Mouse (Mus musculus) cerebellum, adult (tissue): ENCODE measurements around the gene Ubald1.

Experiments
- ATAC-seq: cut with Nextera tagmentation; 2 replicates; pipeline ENCODE4 v1.9.2; 2017; ENCODE audit warnings: mild to moderate bottlenecking, moderate library complexity, mixed read lengths; ENCODE audit not compliant: insufficient number of reproducible peaks, low FRiP score, low TSS enrichment

The Ubald1 gene

DNA sequence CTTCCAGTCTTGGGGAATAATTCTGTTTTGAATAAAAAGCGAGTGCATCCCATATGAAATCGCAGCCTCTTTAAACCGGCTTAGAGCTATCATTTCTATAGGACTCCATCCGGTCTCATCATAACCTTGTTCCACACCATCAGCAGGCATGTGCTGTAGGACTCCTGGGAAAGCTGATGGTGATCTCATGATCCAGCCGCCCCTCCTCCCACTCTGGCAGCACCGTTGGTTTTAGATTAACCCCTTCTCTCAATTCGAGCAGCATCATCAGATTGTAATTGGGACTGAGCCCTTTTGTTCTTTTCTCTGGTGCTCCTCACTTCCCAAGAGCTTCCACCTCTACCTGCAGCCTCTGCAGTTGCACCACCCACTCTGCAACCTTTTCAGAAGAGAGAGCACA, 21.1 kb upstream of the Ubald1 start:
- ATAC-seq: no peak

DNA sequence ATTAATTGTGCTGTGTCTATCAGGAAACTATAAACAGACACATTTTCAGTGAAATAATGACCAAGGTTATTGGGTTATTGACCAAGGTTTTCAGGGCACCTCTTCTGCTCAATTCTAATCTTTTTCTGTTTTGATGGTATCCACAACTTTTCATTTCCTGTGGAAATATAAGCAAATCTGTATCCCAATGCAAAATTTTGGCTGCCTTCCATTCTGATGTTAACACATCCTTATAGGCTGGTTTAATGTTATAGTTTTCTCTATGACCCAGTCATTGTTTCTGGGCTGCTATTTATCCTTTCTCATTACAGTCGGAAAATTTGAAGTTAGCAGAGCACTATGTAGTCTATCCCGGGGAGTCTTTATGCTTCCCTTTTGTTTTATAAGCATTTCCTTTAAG, 19.6 kb upstream of the Ubald1 start:
- no peak for ATAC-seq

DNA sequence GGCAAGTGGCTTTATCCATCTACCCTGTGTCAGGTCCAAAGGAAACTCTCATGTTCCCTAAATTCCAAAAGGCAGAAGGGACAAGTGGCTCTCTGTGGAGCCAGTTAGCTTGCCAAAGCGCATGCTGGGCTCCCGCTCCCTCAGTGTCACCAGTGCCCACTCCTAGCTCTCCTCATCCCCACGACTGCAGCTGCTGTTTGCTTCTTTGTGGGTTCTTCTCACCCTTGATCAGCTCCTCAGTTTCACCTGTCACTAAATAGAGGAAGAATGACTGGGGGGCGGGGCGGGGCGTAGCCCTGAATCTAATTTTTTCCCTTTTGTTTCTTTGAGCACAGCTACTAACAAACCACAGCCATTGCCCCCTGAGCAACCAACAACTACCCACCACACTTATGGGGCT, 18.8 kb upstream of the Ubald1 start:
- ATAC-seq: no peak

DNA sequence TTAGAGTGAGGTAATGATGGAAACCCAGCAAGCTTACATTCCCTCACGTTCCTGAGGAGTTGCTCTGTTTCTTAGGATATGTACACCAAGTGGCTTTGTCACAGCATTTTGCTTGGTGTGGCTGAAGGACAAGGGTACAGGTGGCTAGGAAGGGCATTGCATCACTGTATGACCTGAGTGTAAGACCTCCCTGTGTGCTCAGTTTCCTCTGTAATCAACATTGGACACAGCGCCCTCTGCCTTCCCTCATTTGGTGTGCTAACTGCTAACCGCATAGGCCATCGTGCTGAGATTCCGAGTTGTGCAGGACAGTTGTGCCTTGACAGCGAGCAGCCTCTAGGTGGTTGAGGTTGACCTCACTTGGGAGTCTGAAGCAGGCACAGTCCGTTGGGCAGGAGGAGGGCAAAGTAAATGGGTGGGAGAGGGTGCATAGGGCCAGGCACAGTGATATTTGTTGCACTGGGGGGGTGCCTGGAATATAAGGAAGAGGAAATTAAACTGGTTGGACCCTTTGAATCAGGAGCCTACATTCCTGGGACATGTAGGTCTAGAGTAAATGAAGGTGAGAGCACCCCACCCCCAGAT, 17.1 kb upstream of the Ubald1 start:
- ATAC-seq: no peak

DNA sequence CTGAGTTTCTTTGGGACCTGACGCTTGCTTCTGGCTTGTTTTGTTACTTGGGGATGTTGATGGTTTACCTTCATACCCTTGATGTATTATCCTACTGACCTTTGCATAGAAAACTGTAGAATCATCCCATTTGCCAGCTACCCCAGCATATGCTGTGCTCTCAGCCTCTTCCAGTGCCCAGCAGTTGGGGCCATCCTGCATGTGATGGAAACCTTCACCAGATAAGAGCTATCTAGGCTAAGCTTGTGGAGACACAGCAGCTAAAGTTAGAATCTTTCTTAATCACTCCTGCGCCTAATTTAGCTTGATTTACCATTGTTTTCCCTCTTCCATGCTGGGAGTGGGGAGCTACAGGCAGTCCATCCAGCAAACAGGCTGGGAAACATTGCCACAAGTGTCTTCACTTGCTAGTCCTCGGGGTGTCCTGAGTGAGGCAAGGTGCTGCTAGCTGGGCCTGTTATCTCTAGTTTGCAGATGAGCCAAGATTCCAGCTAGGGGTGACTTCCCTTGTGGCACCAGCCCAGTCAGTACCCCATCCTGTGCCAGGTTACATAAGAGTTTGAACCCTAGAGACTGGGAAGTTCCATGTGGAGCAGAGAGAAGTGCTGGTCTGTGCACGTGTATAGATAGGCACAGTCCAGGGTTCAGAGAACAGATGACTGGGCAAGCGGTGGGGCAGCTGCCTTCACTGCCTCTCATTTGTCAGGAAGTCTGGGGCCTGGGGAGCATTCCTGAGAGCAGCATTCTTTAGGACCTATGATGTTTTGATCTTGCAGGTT, 16.3 kb upstream of the Ubald1 start:
- peak; percentile 68; the same call in 1 of the 2 replicates for ATAC-seq

DNA sequence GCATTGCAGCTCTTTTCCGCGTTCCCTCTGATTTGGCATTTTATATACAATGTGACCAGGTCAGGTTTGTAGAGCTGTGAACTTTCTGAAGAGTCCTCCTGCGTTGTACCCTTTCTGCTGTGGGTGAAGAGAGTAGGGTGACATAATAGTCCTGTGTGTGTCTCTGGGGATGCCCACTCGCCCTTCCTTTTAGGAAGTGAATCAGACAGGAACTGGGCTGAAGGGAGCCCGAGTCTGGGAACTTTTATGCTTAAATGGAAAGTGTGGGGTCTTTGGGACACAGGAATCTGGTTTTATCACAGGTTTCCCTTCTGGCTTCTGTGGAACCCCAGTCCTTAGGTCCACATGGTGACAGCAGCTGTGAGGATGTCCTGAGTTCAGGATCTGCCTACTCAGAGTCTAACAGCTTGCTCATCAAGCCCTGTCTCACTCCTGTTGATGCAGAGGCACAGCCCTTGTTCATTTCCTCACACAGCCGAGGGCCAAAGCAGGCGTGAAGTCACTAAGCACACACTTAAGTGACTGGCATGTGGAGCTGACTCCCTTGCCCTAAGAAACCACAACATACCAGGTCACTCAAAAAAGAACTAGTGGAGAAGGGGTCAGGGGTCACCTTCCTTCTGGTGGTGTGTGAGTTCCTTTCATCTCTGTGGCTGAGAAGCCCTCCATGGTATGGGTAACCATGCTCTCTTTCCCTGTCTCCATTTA, 14.2 kb upstream of the Ubald1 start:
- no peak for ATAC-seq

DNA sequence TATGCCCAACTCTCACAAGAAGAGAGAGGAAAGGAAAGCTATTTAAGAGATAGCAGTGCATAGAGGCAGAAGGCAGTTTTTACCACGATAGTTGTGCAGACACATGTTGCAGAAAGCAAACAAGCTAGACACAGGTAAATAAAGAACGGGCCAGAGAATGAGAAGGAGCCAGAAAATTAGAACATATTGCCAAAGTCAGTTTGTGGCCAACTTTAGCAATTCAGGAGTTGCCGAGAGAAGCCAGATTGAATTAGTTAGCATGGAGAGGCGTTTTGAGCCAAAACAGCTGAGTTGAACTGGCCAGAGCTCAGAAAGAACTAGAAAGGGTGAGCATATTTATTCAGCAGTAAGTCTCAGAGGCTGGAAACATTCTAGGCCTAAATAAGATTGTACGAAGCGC, 12.1 kb upstream of the Ubald1 start:
- no peak for ATAC-seq

DNA sequence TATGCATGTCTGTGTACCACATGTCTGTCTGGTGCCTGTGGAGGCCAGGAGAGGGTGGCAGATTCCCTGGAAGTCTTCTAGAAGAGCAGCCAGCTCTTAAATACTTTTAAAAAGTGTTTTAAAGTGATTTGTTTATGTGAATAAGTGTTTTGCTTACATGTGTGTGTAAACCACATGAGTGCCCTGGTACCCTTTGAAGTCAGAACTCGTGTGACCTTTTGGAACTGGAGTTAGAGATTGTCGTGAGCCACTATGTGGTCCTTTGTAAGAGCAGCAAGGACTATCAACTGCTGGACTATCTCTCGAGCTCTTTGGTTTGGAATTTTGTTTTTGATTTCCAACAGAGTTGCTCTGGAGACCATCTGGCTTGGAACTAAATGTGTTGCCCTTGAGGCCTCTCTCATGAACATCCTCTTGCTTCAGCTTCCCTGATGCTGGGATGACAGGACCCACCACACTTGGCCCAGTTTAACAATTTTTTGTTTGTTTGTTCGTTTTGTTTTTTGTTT, 10.1 kb upstream of the Ubald1 start:
- ATAC-seq: no peak

DNA sequence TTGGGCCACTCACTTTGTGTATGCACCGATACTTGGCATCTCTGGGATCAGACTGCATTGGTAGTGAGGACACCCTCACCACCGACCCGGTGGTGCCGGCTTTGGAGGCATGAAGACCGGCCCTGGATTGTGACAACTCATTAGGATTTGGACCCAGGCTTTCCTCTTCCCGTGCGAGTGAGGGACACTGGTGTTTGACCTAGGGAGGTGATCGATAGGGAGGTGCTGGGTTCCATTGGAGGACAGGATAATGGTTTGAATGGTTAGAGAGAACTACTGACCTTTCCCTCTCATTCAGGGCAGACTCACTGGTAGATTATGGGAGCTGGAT, 6.5 kb upstream of the Ubald1 start:
- peak; percentile 41; the same call in 1 of the 2 replicates for ATAC-seq

DNA sequence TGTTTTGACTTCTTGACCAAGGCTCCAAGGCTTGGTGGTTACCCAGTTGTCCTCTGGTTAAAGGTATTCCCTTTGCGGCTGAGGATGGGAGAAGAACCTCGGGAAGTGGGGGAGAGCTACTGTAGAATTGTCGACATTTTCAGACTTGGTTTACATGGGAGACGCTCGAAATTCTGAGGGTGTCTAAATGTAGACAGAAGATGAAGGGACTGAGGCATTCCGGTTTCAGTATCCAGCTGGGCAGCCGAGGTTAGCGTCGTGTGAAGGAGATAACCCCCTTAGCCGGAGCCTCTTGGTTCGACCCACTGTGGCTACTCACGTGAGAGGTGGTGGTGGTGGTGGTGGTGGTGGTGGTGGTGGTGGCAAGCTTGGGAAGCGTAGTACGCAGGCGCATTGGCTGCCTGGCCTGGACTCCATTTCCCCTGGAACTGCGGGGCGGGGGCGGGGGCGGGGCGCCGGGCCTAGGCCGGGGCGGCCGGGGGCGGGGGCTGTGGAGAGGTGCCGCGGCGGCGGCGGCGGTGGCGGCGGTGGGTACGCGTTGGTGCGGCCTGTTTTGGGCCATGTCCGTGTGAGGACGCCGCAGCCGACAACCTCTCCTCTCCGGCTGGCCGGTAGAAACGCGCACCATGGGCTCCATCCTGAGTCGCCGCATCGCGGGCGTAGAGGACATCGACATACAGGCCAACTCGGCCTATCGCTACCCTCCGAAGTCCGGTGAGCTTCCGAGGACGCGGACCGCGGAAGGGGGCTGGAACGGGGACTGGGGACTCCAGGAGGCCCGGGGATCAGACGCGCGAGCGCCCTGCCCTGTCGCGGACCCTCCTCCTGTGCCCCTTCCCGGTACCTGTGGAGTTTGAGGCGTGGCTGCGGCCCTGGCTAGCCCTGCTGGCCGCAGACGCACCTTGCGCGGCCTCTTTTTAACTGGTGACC, 5.9 kb upstream of the Ubald1 start, which contains the start of gene Mgrn1:
Gene Mgrn1 (plus strand): TSS at position 490 of the 930 bp plus-strand sequence.
- peak; percentile 84 for ATAC-seq

DNA sequence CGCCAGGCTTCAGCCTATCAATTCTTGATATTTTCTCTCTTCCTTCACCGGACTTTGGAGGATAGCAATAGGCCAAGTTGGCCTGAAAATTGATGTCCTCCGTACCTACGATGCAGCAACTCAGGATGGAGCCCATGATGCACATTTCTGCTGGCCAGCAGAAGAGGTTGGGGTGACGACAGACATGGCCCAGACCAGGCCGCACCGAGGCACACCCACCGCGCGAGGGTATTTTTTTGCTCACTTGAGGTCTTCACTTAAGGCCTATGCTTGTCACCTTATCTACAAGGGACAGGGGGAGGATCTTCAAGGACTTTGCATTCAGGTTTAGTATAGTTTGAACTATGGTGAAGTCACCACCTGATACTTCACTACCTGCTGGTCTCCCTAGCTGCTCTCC, 4.8 kb upstream of the Ubald1 start:
- no peak for ATAC-seq

DNA sequence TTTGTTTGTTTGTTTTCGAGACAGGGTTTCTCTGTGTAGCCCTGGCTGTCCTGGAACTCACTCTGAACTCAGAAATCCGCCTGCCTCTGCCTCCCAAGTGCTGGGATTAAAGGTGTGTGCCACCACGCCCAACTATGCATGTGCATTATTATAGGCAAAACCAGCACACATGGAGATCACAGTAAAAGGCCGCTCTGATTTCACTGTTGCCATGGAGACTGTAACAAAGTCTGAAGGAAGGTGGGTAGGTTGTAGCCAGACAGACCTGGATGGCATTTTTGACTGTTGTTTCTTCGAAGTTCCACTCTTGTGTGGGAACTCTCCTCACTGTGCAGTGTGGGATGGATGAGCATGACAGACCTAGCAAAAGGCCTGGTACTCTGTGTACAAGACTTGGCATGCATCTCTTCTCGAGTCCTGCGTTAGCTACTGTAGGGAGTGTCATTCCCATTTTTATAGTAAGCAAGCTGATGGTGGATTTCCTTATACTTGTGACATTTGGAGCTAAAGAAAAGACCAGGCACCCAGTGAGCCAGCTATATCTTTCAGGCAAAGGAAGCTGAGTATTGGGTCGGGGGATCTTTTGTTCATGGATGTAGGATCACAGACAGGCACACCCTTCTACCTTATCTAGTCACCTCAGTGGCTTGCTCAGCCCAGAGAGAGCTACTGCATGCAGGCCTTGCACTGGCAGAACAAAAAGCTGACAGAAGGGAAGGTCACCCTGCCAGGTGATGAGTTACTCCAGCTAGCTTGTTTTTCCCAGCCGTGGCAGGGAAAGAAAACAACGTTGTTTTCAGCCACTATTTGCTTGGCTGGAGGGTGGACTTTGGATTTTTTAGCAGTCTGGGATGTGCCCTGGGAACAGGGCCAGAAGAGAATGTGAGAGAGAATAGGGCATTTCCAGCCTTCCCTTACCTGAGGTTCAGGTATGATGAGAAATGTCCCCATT, 1.6 kb upstream of the Ubald1 start:
- ATAC-seq: no peak

DNA sequence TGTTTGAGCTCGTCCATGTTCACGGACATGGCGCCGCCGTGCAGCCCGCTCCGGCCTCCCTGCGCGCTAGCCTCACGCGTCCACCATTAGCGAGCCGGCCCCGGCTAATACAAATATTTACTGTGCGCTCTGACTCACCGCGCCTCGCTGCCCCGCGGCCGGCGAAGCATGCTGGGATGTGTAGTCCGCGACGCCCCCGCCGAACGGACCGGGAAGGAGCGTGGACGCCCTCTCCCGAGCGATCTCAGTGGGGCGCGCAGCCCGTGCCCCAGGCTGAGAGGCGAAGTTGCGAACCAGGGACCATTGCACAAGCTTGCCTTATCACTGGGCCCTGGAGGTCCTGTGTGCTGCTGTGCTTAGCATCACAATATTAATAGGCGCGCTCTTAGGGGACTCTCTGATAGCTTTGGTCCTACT, 399 bp downstream of the Ubald1 start:
- peak; percentile 60 for ATAC-seq

DNA sequence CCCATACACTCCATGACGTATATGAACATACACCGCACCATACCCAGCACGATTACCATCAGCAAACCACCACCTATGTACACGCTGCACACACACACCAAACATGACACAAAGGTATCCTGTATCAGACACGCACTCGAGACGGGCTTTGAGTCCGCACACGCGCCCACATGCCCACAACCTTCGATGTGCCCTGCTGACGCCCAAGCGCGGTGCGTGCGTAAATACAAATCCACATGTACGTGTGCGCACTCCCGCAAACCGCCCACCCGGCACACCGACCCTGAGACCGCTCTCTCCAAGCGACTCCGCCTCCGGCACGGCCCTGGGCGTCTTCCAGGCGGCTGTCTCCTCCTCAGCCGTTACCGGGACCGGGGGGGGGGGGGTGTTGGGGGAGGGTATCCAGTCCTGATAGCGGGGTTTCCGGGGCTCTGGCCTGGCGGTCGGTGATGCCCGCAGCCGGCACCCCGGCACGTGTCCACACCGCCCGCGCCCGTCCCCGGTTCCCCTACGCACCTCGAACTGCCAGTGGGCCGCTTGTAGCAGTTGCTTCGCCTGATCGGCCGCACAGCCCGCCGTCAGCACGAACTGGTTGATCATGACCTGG, 911 bp downstream of the Ubald1 start:
- no peak for ATAC-seq

DNA sequence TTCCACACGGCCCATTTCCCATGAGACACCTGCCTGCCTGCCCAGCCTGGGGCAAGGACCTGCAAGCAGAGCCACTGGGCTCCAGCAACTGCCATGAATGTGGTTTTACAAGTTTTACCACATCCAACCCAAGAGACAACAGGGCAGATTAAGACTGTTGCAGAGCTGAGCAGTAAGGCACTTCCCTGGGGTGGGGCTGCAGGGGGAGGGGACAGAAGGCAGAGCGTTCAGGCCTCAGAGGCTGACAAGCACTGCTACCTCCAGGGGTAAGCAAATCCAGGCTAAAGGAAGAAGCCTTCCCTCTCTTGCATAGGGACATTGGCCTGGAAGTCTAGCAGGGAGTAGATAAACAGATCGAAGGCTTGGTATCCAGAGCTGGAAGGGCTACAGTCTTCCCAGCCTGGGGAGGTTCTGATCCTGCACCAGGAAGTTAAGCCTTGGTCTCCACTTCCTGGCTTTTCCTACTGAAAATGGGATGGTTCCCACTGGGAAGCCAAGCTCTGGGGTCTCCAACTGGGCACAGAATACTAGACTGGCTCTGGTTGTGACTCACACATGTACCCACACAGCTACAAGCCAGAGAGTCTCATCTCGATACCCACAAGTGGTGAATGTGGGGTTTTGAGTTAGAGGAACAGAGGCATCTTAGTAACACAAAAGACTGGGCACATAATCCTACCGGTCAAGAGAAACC, 1.8 kb downstream of the Ubald1 start:
- no peak for ATAC-seq

DNA sequence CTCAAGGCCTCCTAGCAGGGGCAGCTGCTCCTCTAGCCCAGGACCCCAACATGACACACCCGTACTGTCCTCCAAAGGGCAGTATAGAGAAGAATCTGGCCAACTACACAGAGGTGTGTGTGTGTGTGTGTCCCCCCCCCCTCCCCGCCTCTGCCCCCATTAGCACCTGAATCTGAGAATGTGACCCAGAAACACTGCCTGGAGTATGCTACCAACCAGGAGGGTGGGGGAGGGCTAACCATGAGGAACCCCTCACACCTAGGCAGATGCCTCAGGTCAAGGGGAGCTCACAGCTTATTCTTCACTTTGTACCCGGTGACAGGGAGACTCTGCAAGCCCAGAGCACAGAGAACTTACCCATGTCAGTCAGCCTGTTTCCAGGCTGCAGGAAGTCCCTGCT, 2.4 kb downstream of the Ubald1 start:
- no peak for ATAC-seq

DNA sequence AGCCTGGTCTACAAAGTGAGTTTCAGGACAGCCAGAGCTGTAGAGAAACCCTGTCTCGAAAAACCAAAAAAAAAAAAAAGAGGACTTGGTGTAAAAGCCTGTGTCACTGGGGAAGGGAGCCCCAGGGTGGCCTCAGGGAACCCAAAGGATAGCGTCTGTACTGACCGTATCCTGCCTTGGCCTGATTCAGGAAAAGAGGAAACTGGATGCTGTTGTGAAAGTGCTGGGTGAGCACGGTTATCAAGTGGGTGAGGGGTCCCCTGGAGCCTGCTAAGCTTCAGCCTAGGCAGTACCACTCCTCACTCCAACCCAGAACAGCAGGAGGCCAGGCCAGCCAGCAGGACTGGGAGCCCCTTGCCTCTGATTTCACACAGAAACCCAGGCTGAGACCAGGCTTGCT, 2.9 kb downstream of the Ubald1 start:
- no peak for ATAC-seq

DNA sequence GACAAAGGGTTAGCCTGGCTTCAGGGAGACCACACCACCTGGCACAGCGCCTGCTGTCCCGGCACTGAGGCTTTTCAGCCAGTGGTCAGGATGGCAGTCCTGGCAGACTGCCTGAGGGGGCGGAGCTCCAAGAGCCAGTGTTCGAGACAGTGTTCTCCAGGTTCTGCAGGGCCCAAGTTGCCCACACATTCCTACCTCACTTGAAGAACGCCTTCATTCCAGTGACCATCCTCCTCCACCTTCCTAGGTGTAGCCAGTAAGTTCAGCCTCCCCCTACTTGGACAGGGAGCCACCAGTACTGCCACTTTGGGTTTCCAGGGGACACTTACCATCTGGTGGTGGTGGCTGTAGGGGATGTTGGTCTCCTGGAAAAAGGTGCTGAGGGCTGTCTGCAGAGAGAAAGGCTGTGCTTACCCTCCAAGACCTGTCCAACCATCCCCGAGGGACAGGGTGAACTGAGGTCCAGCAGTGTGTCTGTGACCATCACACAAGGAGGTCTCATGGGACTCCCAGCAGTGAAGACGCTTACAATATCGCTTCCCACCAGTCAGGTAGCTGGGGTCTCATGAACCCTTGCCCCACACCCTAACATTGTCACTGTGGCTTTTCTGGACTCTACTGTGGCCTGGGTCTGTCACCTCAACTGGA, 4.0 kb downstream of the Ubald1 start:
- no peak for ATAC-seq
